Mouse (Mus musculus) liver, postnatal 0 days (tissue): ENCODE results near the gene Ebf4.

Source experiments
- CTCF ChIP-seq: sonication (generic); IDR thresholded peaks from 2 replicates; pipeline ENCODE4 v1.5.1; 2016; ENCODE audit warnings: antibody characterized with exemption, low read depth
- EP300 ChIP-seq: IDR thresholded peaks from 2 replicates; pipeline ENCODE4 v1.6.1; 2016; ENCODE audit warnings: antibody characterized with exemption, low read depth, mild to moderate bottlenecking

- no peak for TF ChIP-seq CTCF
- no peak for TF ChIP-seq EP300
These were observed 14.7 kb upstream of the Ebf4 start for GRCm38 (mm10) chr2:130280224-130280623.
